Mouse (Mus musculus) monocyte, adult 5-6 weeks (primary cell): ENCODE results near the gene Ppfia3. TPM values are rescaled to one million over a fixed set of nuclear protein-coding genes. Genes with fewer than 3 reads are reported as not detected.

Experiments
- ATAC-seq: fragments of 153-309, 156-312 bp; replicated peaks from 2 replicates; pipeline ENCODE4 v1.8.0; 2017; ENCODE audit warnings: mild to moderate bottlenecking; ENCODE audit not compliant: low TSS enrichment, insufficient number of reproducible peaks, severe bottlenecking, poor library complexity, low FRiP score
- total RNA-seq: library from RNA; stranded (forward); fragments of 200-1000, 200-491, 200-594 nt; gene quantifications from 3 replicates; pipeline ENCODE4 v1.2.3, GENCODE M21; 2017

Gene Ppfia3
- total RNA-seq, 1 experiment from 2014 or later = 0.19 TPM

- ATAC-seq = no peak
These were observed 35.3 kb downstream of the Ppfia3 start for GRCm38 (mm10) chr7:45331502-45331901.

GRCm38 (mm10) chr7:45328841-45329475 lies 37.9 kb downstream of the Ppfia3 start:
- no peak for ATAC-seq

- no peak for ATAC-seq
These were observed 41.0 kb downstream of the Ppfia3 start for GRCm38 (mm10) chr7:45325800-45326199.

- no peak for ATAC-seq
These were observed 43.8 kb downstream of the Ppfia3 start for GRCm38 (mm10) chr7:45323069-45323468.

GRCm38 (mm10) chr7:45322245-45322644 lies 44.6 kb downstream of the Ppfia3 start:
- no peak for ATAC-seq

GRCm38 (mm10) chr7:45316536-45316935 lies 50.3 kb downstream of the Ppfia3 start:
- no peak for ATAC-seq

GRCm38 (mm10) chr7:45315182-45315701 lies 51.6 kb downstream of the Ppfia3 start:
- no peak for ATAC-seq

- ATAC-seq = no peak
These were observed 53.3 kb downstream of the Ppfia3 start for GRCm38 (mm10) chr7:45313495-45313894.

GRCm38 (mm10) chr7:45312686-45313453 lies 53.9 kb downstream of the Ppfia3 start:
- no peak for ATAC-seq

GRCm38 (mm10) chr7:45312023-45312422 lies 54.8 kb downstream of the Ppfia3 start:
- ATAC-seq = no peak

GRCm38 (mm10) chr7:45309455-45309854 lies 57.4 kb downstream of the Ppfia3 start:
- peak; percentile 54; the same call in 1 of the 2 replicates for ATAC-seq

- ATAC-seq = 0 out of 2 replicates have a peak, but pooled peaks have one; percentile 30
These were observed 58.1 kb downstream of the Ppfia3 start for GRCm38 (mm10) chr7:45308551-45309240.

GRCm38 (mm10) chr7:45305275-45305674 lies 61.5 kb downstream of the Ppfia3 start:
- ATAC-seq = peak; percentile 41

- ATAC-seq = no peak
These were observed 62.0 kb downstream of the Ppfia3 start for GRCm38 (mm10) chr7:45304869-45305268.

GRCm38 (mm10) chr7:45302626-45303025 lies 64.2 kb downstream of the Ppfia3 start:
- no peak for ATAC-seq

GRCm38 (mm10) chr7:45300270-45300669 lies 66.5 kb downstream of the Ppfia3 start:
- no peak for ATAC-seq

- peak; percentile 93 for ATAC-seq
These were observed 67.1 kb downstream of the Ppfia3 start for GRCm38 (mm10) chr7:45299752-45300151.

GRCm38 (mm10) chr7:45297563-45297962 lies 69.3 kb downstream of the Ppfia3 start:
- ATAC-seq = no peak

GRCm38 (mm10) chr7:45296626-45297025 lies 70.2 kb downstream of the Ppfia3 start:
- ATAC-seq = no peak
